Mouse (Mus musculus): ENCODE data around the gene Fcer2a. TPM values are rescaled to one million over a fixed set of nuclear protein-coding genes. Genes with fewer than 3 reads are reported as not detected.
A peak's percentile ranks its signal among the peaks of the same experiment; 100 is the strongest.

Fcer2a gene
- total and polyA plus RNA-seq, 2 experiments from 2014 or later = 0.41 TPM; not detected in 1

DNA sequence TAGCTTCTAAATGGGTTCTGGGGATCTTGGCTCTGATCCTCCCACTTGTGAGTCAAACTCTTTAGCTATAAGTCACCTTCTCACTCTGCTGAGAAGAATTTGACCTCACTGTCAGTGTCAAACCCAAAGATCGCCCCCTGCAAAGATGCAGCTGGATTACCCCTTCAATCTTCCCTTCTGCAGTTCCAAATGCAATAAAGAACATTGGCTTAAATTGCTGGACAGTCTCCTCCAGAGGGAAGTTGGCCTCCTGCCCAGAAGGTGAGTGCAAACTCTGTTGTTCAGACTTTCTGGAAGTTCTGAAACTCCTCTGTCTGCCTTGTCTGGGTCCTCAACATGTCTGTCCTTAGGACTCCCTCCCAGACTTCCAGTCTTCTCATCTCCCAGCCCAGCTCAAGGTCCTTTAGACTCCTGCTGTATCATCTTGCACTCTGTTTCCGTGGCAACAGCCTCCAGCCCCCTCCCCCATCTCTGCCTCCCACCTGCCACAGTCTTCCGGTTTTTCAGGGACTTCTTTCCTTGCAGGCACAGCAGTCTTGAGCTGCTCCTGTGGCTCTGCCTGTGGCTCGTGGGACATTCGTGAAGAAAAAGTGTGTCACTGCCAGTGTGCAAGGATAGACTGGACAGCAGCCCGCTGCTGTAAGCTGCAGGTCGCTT, 37.1 kb downstream of the Fcer2a start:
- H3K27me3 ChIP-seq (ENCODE audit: insufficient read depth, low read length) = no peaks in the 10 kb centered on the region
- TF ChIP-seq CTCF (IDR thresholded peaks at IDR 0.05) = no peak
- WGBS = 18% methylated on average over 7 of the region's 7 CpGs
- DNase-seq (ENCODE audit: low spot score) (peak; percentile 33), ATAC-seq (ENCODE audit: low FRiP score) (peak; percentile 79)
- H3K9ac ChIP-seq (replicated peaks; ENCODE audit: low read length, poor library complexity, severe bottlenecking) = no peak overlapping the region
- H3K27ac ChIP-seq (ENCODE audit: low read depth, low read length) = no peak overlapping the region
- no peak overlapping the region for H3K4me2 ChIP-seq (ENCODE audit: low read depth, low read length, poor library complexity, severe bottlenecking)
- no peaks in the 10 kb centered on the region for H3K36me3 ChIP-seq (ENCODE audit: insufficient read depth, low read length)
- H3K9me3 ChIP-seq (ENCODE audit: low read length) = no peaks in the 10 kb centered on the region
- H3K4me1 ChIP-seq (ENCODE audit: insufficient read depth, low read length) = no peaks in the 10 kb centered on the region
- H3K4me3 ChIP-seq (ENCODE audit: low read depth, low read length) = no peak overlapping the region

DNA sequence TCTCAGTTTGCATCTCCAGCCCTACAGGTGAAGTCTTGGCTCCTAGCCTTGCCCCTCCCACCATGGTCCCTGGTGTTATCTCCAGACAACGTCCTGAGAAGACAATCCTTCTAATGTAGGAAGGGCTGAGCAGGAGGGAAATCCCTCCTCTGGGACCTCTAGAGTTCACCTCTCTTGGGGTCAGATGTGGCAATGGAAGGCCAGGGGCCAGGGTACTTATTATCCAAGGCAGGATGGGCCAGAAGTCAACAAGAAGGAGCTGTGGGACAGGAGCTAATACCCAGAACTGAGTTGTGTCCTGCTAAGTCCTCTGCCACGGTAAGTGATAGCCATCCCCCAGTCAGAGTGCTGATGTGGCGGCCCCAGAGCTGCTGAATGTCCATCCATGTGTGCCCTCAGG, 38.4 kb downstream of the Fcer2a start, which contains the start of gene Retn:
Retn (plus strand) TSS at position 245 of the 400 bp plus-strand sequence.
- TF ChIP-seq CTCF (IDR thresholded peaks at IDR 0.05) = no peak
- Histone ChIP-seq H3K9me3 (ENCODE audit: low read length) (no peaks in the 10 kb centered on the region), H3K9ac (replicated peaks; ENCODE audit: low read length, poor library complexity, severe bottlenecking) (no peak within 1 kb of the TSS), H3K27me3 (ENCODE audit: insufficient read depth, low read length) (no peaks in the 10 kb centered on the region), H3K27ac (ENCODE audit: low read depth, low read length) (no peak within 1 kb of the TSS), H3K4me1 (ENCODE audit: insufficient read depth, low read length) (no peaks in the 10 kb centered on the region), H3K36me3 (ENCODE audit: insufficient read depth, low read length) (no peaks in the 10 kb centered on the region), H3K4me3 (ENCODE audit: low read depth, low read length) (no peak within 1 kb of the TSS), H3K4me2 (ENCODE audit: low read depth, low read length, poor library complexity, severe bottlenecking) (no peak within 1 kb of the TSS)
- ATAC-seq (ENCODE audit: low FRiP score) (no peak), DNase-seq (ENCODE audit: low spot score) (no peak)
- 59% methylated on average over 3 of the region's 3 CpGs for WGBS

DNA sequence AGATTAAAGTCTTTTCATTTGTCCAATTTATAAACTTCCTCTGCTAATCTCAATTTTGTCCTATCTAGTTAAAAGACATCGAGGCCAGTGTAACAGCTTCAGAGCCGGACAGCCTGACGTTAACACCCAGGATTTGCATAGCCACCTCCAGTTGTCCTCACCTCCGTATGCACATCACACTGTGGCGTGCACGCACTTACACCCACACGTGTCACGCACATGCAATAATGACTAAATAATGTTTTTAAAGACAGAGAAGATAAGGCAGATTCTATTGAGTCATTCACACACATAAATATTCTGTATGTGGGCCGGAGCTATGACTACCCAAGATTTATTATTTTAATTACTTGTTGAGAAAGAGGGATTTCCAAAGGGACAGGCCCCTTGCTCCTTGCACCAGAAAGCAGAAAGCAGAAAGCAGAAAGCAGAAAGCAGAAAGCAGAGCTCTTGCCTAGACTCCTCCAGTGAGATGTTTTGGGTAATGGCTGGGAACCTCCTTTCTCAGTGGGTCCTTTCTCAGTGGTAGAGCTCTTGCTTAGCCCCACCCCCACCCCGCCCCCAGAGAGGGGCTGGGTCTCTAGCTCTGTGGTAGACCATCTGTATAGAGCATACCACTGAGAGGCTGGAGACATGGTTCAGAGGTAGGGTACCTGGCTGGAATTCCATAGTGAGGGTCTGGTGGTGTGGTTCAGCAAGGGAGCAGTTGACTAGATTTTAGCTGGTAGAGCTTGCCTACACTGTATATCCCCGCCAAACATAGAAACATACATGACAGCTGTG, 39.1 kb downstream of the Fcer2a start:
- DNase-seq (ENCODE audit: low spot score) (no peak), ATAC-seq (ENCODE audit: low FRiP score) (no peak)
- no peaks in the 10 kb centered on the region for H3K9me3 ChIP-seq (ENCODE audit: low read length)
- 73% methylated on average over 11 of the region's 11 CpGs for WGBS
- H3K9ac ChIP-seq (replicated peaks; ENCODE audit: low read length, poor library complexity, severe bottlenecking) = no peak overlapping the region
- H3K36me3 ChIP-seq (ENCODE audit: insufficient read depth, low read length) = no peaks in the 10 kb centered on the region
- H3K4me2 ChIP-seq (ENCODE audit: low read depth, low read length, poor library complexity, severe bottlenecking) = no peak overlapping the region
- no peak for TF ChIP-seq CTCF (IDR thresholded peaks at IDR 0.05)
- H3K27ac ChIP-seq (ENCODE audit: low read depth, low read length) = no peak overlapping the region
- H3K4me1 ChIP-seq (ENCODE audit: insufficient read depth, low read length) = no peaks in the 10 kb centered on the region
- no peaks in the 10 kb centered on the region for H3K27me3 ChIP-seq (ENCODE audit: insufficient read depth, low read length)
- H3K4me3 ChIP-seq (ENCODE audit: low read depth, low read length) = no peak overlapping the region

DNA sequence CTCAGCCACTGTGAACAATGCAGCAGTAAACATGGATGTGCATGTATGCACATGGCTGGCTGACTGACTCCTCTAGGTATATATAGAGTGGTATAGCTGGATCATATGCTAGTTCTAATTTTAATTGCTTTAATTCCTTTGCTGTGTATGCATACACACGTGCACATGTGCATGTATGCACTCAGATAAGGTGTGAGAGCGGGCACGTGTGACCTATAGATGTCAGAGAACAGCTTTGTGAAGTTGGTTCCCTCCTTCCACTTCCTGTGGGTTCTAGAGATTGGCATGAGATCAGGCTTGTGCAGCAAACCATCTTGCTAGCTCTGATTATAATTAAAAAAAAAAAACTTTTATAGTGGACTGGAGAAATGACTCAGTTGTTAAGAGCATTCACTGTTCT, 41.1 kb downstream of the Fcer2a start:
- TF ChIP-seq CTCF (IDR thresholded peaks at IDR 0.05) = no peak
- Histone ChIP-seq H3K9ac (replicated peaks; ENCODE audit: low read length, poor library complexity, severe bottlenecking) (no peak overlapping the region), H3K9me3 (ENCODE audit: low read length) (no peaks in the 10 kb centered on the region), H3K27ac (ENCODE audit: low read depth, low read length) (no peak overlapping the region), H3K36me3 (ENCODE audit: insufficient read depth, low read length) (no peaks in the 10 kb centered on the region), H3K4me1 (ENCODE audit: insufficient read depth, low read length) (no peaks in the 10 kb centered on the region), H3K4me3 (ENCODE audit: low read depth, low read length) (no peak overlapping the region), H3K27me3 (ENCODE audit: insufficient read depth, low read length) (no peaks in the 10 kb centered on the region), H3K4me2 (ENCODE audit: low read depth, low read length, poor library complexity, severe bottlenecking) (no peak overlapping the region)
- no peak for ATAC-seq (ENCODE audit: low FRiP score)
- DNase-seq (ENCODE audit: low spot score) = no peak
- 66% methylated on average over 3 of the region's 3 CpGs for WGBS

DNA sequence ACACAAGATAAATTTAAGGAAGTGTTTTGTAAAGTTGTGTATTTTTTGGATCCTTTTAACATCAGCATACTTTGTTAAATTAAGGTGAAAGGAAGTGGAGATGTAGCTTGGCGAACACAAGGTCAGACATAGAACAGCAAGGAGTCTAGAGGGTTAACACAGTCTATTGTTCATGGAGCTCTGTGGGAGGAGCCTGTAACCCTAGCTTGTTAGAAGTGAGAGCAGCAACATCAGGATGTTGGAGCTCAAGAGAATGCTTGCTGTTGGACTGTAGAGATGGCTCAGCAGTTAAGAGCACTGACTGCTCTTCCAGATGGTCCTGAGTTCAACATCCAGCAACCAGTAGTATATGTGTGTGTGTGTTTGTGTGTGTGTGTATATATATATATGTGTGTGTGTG, 45.0 kb downstream of the Fcer2a start:
- ATAC-seq (ENCODE audit: low FRiP score) = no peak
- H3K27me3 ChIP-seq (ENCODE audit: insufficient read depth, low read length) = no peaks in the 10 kb centered on the region

DNA sequence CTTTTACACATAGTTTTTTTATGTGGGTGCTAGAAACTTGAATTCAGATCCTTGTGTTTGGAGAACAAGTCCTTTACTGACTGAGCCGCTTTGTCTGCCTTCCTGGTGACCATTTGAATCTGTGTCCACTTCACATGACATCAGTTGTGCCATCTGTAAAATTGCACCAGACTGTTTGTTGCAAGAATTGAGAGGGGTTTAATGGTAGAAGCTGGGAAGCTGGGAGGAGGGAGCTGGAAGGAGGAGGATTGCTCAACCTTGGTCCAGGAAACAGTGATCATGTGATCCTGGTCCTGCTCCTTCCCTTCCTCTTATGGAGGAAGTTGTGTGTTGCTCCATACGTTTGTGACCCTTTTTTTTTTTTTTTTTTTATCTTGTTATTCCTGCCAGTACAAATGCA, 45.7 kb downstream of the Fcer2a start:
- Histone ChIP-seq H3K4me2 (ENCODE audit: low read depth, low read length, poor library complexity, severe bottlenecking) (no peak overlapping the region), H3K27me3 (ENCODE audit: insufficient read depth, low read length) (no peaks in the 10 kb centered on the region), H3K9ac (replicated peaks; ENCODE audit: low read length, poor library complexity, severe bottlenecking) (no peak overlapping the region), H3K9me3 (ENCODE audit: low read length) (no peaks in the 10 kb centered on the region), H3K27ac (ENCODE audit: low read depth, low read length) (no peak overlapping the region), H3K4me3 (ENCODE audit: low read depth, low read length) (no peak overlapping the region), H3K4me1 (ENCODE audit: insufficient read depth, low read length) (no peaks in the 10 kb centered on the region), H3K36me3 (ENCODE audit: insufficient read depth, low read length) (no peaks in the 10 kb centered on the region)
- TF ChIP-seq CTCF (IDR thresholded peaks at IDR 0.05) = no peak
- ATAC-seq (ENCODE audit: low FRiP score) (no peak), DNase-seq (ENCODE audit: low spot score) (no peak)
- 69% methylated on average over 2 of the region's 2 CpGs for WGBS

More for the DNA sequence above, 45.0 kb downstream of the Fcer2a start:
- Histone ChIP-seq H3K4me1 (ENCODE audit: insufficient read depth, low read length) (no peaks in the 10 kb centered on the region), H3K9me3 (ENCODE audit: low read length) (no peaks in the 10 kb centered on the region), H3K4me3 (ENCODE audit: low read depth, low read length) (no peak overlapping the region), H3K4me2 (ENCODE audit: low read depth, low read length, poor library complexity, severe bottlenecking) (no peak overlapping the region), H3K9ac (replicated peaks; ENCODE audit: low read length, poor library complexity, severe bottlenecking) (no peak overlapping the region), H3K36me3 (ENCODE audit: insufficient read depth, low read length) (no peaks in the 10 kb centered on the region), H3K27ac (ENCODE audit: low read depth, low read length) (no peak overlapping the region)
- WGBS = 32% methylated on average over 1 of the region's 1 CpGs
- no peak for TF ChIP-seq CTCF (IDR thresholded peaks at IDR 0.05)
- DNase-seq (ENCODE audit: low spot score) = no peak

Measured in midbrain, postnatal 0 days (tissue).